Mouse (Mus musculus): Measurements from ENCODE around the gene Fmo3.

The Fmo3 gene

DNA sequence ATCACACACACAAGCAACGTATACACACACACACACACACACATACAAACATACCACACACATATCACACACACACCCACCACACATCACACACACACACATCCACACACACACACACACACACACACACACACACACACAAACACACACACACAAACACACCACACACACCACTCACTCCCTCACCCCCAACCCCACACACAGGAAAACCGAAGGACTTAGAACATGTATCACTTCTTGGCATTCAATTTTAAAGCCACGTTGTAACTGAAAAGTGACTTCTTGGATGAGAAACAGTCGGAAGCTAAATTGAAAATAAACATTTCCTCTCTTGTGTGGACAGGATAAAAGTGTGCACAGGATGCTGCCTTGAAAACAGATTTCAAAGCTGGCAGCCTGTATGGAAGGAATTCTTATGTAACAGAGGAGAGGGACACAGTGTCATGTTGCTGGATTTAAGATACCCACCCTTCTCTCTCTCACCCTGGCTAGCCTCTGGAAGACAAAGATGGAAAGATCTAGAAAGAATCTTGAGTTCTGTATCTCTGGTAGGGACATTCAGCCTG, 52.9 kb downstream of the Fmo3 start:
- in situ Hi-C loops (cut with MboI), result no loop called here

DNA sequence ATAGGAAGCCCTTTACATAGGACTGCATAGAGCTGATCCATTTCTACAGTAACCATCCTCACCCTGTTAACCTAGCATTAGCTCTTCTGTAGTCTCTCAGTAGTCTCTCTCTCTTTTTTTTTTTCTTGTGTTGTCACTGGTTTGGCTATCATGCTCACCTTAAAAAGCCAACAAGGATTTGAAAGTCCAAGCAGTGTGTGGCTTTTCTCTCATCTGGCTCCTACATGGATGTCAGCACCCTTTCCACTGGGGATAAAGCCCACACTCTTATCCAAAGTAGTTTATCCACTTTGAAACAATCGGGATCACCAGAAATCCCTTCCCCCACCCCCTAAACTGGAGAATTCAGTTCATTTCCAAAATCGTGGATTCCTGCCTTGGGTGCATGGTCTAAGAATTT, 53.7 kb downstream of the Fmo3 start:
- in situ Hi-C loops (cut with MboI), result no loop called here

DNA sequence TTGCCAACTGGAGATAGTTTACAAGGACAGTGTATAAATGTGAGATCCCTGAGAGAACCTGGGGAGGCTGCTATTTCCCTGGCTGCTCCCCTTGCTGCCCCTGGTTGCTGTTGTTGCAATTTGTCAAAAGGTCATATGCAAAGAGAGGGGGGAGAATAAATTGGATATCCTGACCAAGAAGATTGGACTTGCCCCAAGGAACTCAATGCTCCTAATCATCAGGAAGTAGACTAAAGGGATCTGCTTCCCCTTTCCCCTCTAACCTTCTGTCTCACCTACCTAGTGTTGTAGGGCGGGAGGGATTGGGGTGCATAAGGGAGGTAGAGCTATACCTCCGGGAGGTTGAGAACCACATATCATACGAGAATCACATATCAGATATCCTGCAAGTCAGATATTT, 55.2 kb downstream of the Fmo3 start:
- in situ Hi-C loops (cut with MboI), result no loop called here

DNA sequence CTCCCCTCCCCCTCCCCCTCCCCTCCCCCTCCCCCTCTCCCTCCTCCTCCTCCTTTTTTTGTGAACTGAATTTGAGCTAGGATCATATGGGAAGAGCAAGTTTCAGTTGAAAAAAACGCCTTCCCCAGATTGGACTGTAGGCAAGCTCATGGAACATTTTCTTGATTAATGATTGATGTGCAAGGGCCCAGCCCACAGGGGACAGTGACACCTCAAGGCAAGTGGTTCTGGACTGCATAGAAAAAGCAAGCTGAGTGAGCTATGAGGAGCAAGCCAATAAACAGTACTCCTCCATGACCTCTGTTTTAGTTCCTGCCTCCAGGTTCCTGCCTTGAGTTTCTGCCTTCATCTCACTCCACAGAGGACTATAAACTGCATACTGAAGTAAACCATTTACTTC, 59.2 kb downstream of the Fmo3 start:
- in situ Hi-C loops (cut with MboI), result no loop called here

DNA sequence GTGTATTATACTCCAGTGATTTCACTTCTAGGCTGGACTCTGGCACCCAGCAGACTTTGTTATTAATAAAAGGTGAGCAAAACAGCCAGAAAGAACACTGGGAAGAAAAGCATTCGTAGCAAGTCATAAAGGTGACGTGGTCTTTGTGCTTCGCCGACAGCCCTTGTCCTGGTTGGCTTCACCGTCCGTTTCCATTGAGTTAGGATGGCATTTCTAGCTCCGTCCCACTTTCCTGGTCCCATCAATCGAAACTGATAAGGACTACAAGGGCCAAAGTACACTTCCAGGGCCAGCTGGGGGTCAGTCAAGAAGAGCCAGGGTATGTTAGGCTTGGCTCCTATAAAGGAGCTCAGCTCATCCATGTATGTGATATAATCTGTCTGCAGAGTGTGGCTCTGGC, 67.7 kb downstream of the Fmo3 start:
- in situ Hi-C loops (cut with MboI), result no loop called here

DNA sequence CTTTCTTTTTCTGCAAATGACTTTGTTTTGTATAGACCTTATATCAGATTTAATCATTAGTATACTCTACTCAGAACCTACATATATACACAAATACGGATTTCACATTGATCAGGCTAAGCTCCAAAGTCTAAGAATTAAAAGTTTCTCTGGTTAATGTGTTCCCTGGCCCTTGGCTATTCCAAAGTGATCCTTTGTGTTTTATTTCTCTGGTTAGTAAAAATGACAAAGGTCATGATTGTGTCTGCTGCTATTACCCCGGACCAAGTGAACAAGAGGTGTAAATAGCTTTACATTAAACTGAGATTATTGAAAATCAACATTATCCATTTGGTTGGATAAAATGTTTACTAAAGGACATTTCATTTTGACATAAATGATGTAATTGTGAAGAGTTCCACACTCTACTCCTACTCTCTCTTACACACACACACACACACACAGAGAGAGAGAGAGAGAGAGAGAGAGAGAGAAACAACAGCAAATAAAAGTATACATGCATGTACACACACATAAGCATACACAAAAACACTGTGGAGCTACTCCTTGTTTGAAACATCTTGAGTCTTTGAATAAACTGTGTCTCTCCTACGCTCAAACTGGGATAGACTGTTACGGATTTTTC, 69.3 kb downstream of the Fmo3 start:
- in situ Hi-C loops (cut with MboI), result no loop called here

DNA sequence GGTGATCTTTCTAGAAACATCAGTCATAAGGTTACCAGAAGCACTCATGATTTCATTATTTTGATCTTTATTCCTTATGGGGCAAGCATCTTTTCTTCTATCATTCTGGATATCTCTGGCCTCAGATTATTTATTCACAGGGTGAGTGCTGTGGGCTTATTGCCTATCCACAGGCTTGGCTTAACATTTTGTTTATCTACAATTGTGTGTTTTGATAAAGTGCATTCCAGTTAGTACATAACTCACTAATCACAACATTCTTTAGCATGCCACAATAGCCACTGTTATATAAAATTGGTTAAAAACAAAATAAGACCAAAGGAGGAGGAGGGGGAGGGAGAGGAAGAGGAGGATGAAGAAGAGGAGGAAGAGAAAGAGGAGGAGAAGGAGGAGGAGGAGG, 72.2 kb downstream of the Fmo3 start:
- in situ Hi-C loops (cut with MboI), result no loop called here

Data from mature B cell (primary cell).